ENCODE assay signal across 47 mouse cellular contexts in the genomic region with DNA sequence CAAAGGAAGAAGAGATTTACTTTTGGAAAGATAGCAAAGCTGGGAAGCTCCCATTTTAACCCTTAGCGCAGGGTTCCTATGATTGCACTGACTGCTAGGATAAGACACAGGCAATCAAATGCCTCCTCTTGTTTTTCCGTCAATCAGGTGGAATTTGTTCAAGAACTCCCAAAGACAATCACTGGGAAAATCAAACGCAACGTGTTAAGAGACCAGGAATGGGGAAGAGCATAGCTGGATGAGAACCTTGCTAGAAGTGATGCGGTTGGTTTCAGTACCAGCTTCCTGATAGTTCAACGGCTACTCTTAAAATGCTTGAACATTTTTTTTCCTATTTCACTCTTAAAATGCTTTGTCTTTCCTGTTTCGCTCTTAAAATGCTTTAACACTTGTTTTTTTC. TPM values are rescaled to one million over a fixed set of nuclear protein-coding genes. Genes with fewer than 3 reads are reported as not detected.
"Had no signal": no experiment of that assay in that cellular context is flagged by ENCODE, and none has a peak within 500 bp of the region (broad histone marks: within the 10 kb centered on the region; RNA-seq: fewer than 3 reads in every experiment).

No protein-coding gene starts in this region.

- H3K4me2 ChIP-seq: limb, embryonic 12.5 days; limb, embryonic 13.5 days; limb, embryonic 15.5 days; liver, embryonic 11.5 days; liver, embryonic 12.5 days; liver, embryonic 13.5 days; liver, embryonic 15.5 days; lung, embryonic 14.5 days; lung, embryonic 15.5 days; midbrain, embryonic 11.5 days; midbrain, embryonic 12.5 days; midbrain, embryonic 13.5 days; midbrain, embryonic 15.5 days had no signal

- H3K27me3 ChIP-seq: limb, embryonic 12.5 days; limb, embryonic 13.5 days; limb, embryonic 15.5 days; liver, embryonic 12.5 days; liver, embryonic 13.5 days; liver, embryonic 15.5 days; lung, embryonic 15.5 days; megakaryocyte, embryonic 14.5 days; midbrain, embryonic 12.5 days; midbrain, embryonic 13.5 days; midbrain, embryonic 15.5 days had no signal

- H3K9ac ChIP-seq: limb, embryonic 12.5 days; limb, embryonic 13.5 days; limb, embryonic 15.5 days; liver, embryonic 12.5 days; liver, embryonic 13.5 days; liver, embryonic 14.5 days; liver, embryonic 15.5 days; liver, postnatal 0 days; lung, embryonic 14.5 days; lung, embryonic 15.5 days; midbrain, embryonic 12.5 days; midbrain, embryonic 13.5 days; midbrain, embryonic 15.5 days had no signal

- H3K9me3 ChIP-seq: limb, embryonic 10.5 days; limb, embryonic 12.5 days; limb, embryonic 13.5 days; limb, embryonic 15.5 days; liver, embryonic 12.5 days; liver, embryonic 13.5 days; liver, embryonic 15.5 days; lung, embryonic 15.5 days; megakaryocyte, embryonic 14.5 days; midbrain, embryonic 10.5 days; midbrain, embryonic 12.5 days; midbrain, embryonic 13.5 days; midbrain, embryonic 15.5 days had no signal

- H3K4me1 ChIP-seq: limb, embryonic 10.5 days; limb, embryonic 12.5 days; limb, embryonic 13.5 days; limb, embryonic 15.5 days; liver, embryonic 12.5 days; liver, embryonic 13.5 days; liver, embryonic 15.5 days; lung, embryonic 15.5 days; megakaryocyte, embryonic 14.5 days; midbrain, embryonic 10.5 days; midbrain, embryonic 12.5 days had no signal

- DNase-seq: left cerebral cortex, postnatal 4 days; liver; liver, embryonic 13.5 days; liver, postnatal 0 days; lung, adult 18-20 months; lung, adult 2 months; lung, embryonic 14.5 days; lung, postnatal 10 days; lung, postnatal 14 days; lung, postnatal 36 days; lung, postnatal 4 days; midbrain, embryonic 14.5 days had no signal

- H3K27ac ChIP-seq: limb, embryonic 10.5 days; limb, embryonic 12.5 days; limb, embryonic 13.5 days; limb, embryonic 15.5 days; liver, embryonic 12.5 days; liver, embryonic 13.5 days; liver, embryonic 14.5 days; liver, embryonic 15.5 days; lung, embryonic 15.5 days; macrophage; midbrain, embryonic 10.5 days; midbrain, embryonic 12.5 days; midbrain, embryonic 13.5 days; midbrain, embryonic 15.5 days had no signal

- H3K4me3 ChIP-seq: limb, embryonic 10.5 days; limb, embryonic 12.5 days; limb, embryonic 13.5 days; limb, embryonic 15.5 days; liver, embryonic 12.5 days; liver, embryonic 13.5 days; liver, embryonic 15.5 days; lung, embryonic 15.5 days; megakaryocyte, embryonic 14.5 days; midbrain, embryonic 10.5 days; midbrain, embryonic 12.5 days; midbrain, embryonic 13.5 days; midbrain, embryonic 15.5 days; myocyte had no signal

RNA-seq across cellular contexts. Expression of gene Acsm4, which starts 24.3 kb away (rescaled TPM):
- total RNA-seq: left cerebral cortex, postnatal 10 days; left cerebral cortex, postnatal 14 days; left cerebral cortex, postnatal 25 days; left cerebral cortex, postnatal 36 days; left cerebral cortex, postnatal 4 days; liver, adult 2 months; megakaryocyte progenitor cell, adult 5-6 weeks; megakaryocyte, adult 5-6 weeks; megakaryocyte-erythroid progenitor cell, adult 5-6 weeks; midbrain, postnatal 0 days; monocyte, adult 5-6 weeks had no signal
- polyA plus RNA-seq: limb, embryonic 10.5 days; limb, embryonic 11.5 days; limb, embryonic 12.5 days; limb, embryonic 13.5 days; limb, embryonic 14.5 days; limb, embryonic 15.5 days; liver, adult 2 months; liver, embryonic 11.5 days; liver, embryonic 12.5 days; liver, embryonic 13.5 days; liver, embryonic 14.5 days; liver, embryonic 15.5 days; liver, embryonic 16.5 days; liver, postnatal 0 days; lung, adult 2 months; lung, embryonic 14.5 days; lung, embryonic 16.5 days; lung, postnatal 0 days; macrophage; midbrain, embryonic 10.5 days; midbrain, embryonic 11.5 days; midbrain, embryonic 12.5 days; midbrain, embryonic 13.5 days; midbrain, embryonic 14.5 days; midbrain, embryonic 15.5 days; midbrain, embryonic 16.5 days; myocyte; neural tube, embryonic 11.5 days had no signal

RNA-seq across cellular contexts. Expression of gene Acsm3, which starts 46.6 kb away (rescaled TPM):
- total RNA-seq: left cerebral cortex, adult 8-10 months; left cerebral cortex, postnatal 10 days; left cerebral cortex, postnatal 14 days; left cerebral cortex, postnatal 25 days; left cerebral cortex, postnatal 36 days; left cerebral cortex, postnatal 4 days; megakaryocyte progenitor cell, adult 5-6 weeks; megakaryocyte, adult 5-6 weeks; megakaryocyte-erythroid progenitor cell, adult 5-6 weeks; midbrain, postnatal 0 days had no signal
- polyA plus RNA-seq: lung, postnatal 0 days; macrophage; midbrain, embryonic 15.5 days; midbrain, embryonic 16.5 days had no signal
